Mouse (Mus musculus): ENCODE data around the gene Rpl7l1. TPM values are rescaled to one million over a fixed set of nuclear protein-coding genes. Genes with fewer than 3 reads are reported as not detected.
"Not testable (repeated sequence)": the region's sequence is repeated elsewhere in the genome, so short reads cannot be mapped to it uniquely, and the experiment has no call there.

Rpl7l1 gene
- polyA plus RNA-seq, 1 experiment from 2014 or later = 136 TPM

DNA sequence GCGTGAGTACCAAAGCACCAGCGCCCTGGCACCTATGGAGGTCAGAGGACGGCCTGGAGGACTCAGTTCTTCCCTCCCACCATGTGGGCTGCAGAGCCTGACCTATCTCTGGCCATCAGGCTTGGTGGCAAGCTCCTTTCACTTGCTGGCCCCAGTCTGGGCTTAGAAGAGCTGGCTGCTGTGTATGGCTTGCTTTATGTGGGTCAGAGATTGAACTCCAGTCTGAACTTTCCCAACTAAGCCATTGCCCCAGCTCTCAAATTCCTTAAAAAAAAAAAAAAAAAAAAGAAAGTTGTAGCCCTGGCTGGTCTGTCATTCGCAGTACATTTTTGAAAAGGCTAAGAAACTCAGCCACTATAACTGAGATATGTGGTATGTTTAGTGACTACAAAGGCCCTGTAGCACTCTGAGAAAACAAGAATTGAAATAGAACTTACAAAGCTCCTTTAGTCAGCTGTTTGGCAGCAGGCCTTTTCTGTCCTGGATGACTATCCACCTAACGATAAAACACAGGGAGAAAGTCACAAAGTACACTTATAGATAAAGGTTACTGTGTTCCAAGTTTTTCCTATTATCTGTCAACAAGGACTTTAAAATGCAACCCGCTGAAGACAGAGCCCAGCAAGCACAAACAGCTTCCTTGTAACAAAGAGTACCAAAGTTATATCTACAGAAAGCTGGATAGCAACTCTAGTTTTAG lies 26.8 kb upstream of the Rpl7l1 start:
- Histone ChIP-seq H3K4me3 (replicated peaks) (no peak overlapping the region), H3K4me1 (no peaks in the 10 kb centered on the region), H3K9ac (no peak overlapping the region), H3K9me3 (replicated peaks) (no peaks in the 10 kb centered on the region), H3K4me2 (replicated peaks) (no peak overlapping the region), H3K27ac (replicated peaks) (no peak overlapping the region), H3K36me3 (peaks cover 70% of the 10 kb centered on the region), H3K27me3 (no peaks in the 10 kb centered on the region)
- WGBS = 86% methylated on average over 6 of the region's 6 CpGs
- no peak for ATAC-seq (ENCODE audit: insufficient number of reproducible peaks, low FRiP score, low TSS enrichment, low read depth)

- WGBS = 82% methylated on average over 10 of the region's 10 CpGs
- H3K4me1 ChIP-seq = no peaks in the 10 kb centered on the region
- no peak overlapping the region for H3K4me3 ChIP-seq (replicated peaks)
- H3K9ac ChIP-seq = no peak overlapping the region
- H3K27ac ChIP-seq (replicated peaks) = no peak overlapping the region
- no peak for ATAC-seq (ENCODE audit: insufficient number of reproducible peaks, low FRiP score, low TSS enrichment, low read depth)
- H3K4me2 ChIP-seq (replicated peaks) = no peak overlapping the region
- H3K36me3 ChIP-seq = peaks cover 64% of the 10 kb centered on the region
- no peaks in the 10 kb centered on the region for H3K9me3 ChIP-seq (replicated peaks)
- H3K27me3 ChIP-seq = no peaks in the 10 kb centered on the region
These were observed 25.9 kb upstream of the Rpl7l1 start for GRCm38 (mm10) chr17:46808376-46808775.

DNA sequence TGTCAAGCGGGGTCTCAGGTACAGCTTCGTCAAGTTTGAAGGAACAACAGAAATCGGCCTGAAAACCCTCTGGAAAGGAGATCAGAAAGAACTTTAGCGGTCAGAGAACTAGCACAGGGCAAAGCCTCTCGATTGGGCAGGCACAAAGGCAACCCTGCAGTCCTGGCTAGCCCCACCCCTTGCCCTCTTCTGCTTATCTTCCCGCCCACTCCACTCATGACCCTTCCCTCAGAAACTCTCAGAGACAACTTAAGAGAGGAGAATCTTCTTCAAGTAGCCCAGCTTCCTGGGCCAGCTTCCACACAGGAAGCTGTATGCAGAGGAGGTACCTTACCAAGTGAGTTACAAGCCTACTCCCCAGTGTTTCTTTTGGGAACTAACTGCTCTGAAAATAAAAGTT lies 19.3 kb upstream of the Rpl7l1 start:
- Histone ChIP-seq H3K27me3 (no peaks in the 10 kb centered on the region), H3K36me3 (peaks cover 49% of the 10 kb centered on the region), H3K27ac (replicated peaks) (no peak overlapping the region), H3K4me2 (replicated peaks) (no peak overlapping the region), H3K4me1 (no peaks in the 10 kb centered on the region), H3K9me3 (replicated peaks) (no peaks in the 10 kb centered on the region), H3K4me3 (replicated peaks) (no peak overlapping the region), H3K9ac (no peak overlapping the region)
- no peak for ATAC-seq (ENCODE audit: insufficient number of reproducible peaks, low FRiP score, low TSS enrichment, low read depth)
- WGBS = 87% methylated on average over 6 of the region's 6 CpGs

GRCm38 (mm10) chr17:46799680-46800079 lies 17.2 kb upstream of the Rpl7l1 start:
- Histone ChIP-seq H3K27ac (replicated peaks) (no peak overlapping the region), H3K4me3 (replicated peaks) (no peak overlapping the region), H3K4me2 (replicated peaks) (no peak overlapping the region), H3K9ac (no peak overlapping the region), H3K9me3 (replicated peaks) (no peaks in the 10 kb centered on the region), H3K36me3 (peaks cover 34% of the 10 kb centered on the region), H3K27me3 (no peaks in the 10 kb centered on the region), H3K4me1 (no peaks in the 10 kb centered on the region)
- no peak for ATAC-seq (ENCODE audit: insufficient number of reproducible peaks, low FRiP score, low TSS enrichment, low read depth)
- WGBS = 67% methylated on average over 10 of the region's 10 CpGs

DNA sequence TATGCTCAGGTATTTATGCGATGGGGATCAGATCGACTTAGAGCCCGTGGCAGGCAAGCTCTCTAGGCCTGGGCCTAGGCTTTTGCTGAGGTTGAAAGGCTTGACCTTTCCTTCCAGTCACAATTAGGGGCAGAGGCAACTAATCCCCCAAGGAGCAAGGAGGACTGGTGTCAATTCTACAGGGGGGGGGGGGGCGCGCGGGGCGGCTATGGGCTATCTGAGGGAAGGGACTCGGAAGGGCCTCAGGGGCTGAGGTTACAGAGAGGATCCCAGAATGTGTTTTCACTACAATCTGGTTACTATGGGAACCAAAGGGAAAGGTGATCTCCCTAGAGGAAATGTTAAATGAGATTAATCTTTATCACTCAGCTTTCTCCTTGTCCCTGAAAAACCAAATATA lies 14.9 kb upstream of the Rpl7l1 start:
- Histone ChIP-seq H3K9me3 (replicated peaks) (no peaks in the 10 kb centered on the region), H3K4me3 (replicated peaks) (no peak overlapping the region), H3K4me1 (no peaks in the 10 kb centered on the region), H3K27me3 (no peaks in the 10 kb centered on the region), H3K4me2 (replicated peaks) (no peak overlapping the region), H3K9ac (no peak overlapping the region), H3K27ac (replicated peaks) (no peak overlapping the region), H3K36me3 (peaks cover 33% of the 10 kb centered on the region)
- WGBS = 23% methylated on average over 5 of the region's 8 CpGs
- no peak for ATAC-seq (ENCODE audit: insufficient number of reproducible peaks, low FRiP score, low TSS enrichment, low read depth)

GRCm38 (mm10) chr17:46796743-46797142 lies 14.3 kb upstream of the Rpl7l1 start:
- H3K27me3 ChIP-seq = no peaks in the 10 kb centered on the region
- no peak overlapping the region for H3K4me3 ChIP-seq (replicated peaks)
- H3K27ac ChIP-seq (replicated peaks) = no peak overlapping the region
- no peak overlapping the region for H3K4me2 ChIP-seq (replicated peaks)
- 66% methylated on average over 4 of the region's 4 CpGs for WGBS
- peaks cover 29% of the 10 kb centered on the region for H3K36me3 ChIP-seq
- no peaks in the 10 kb centered on the region for H3K4me1 ChIP-seq
- H3K9ac ChIP-seq = no peak overlapping the region
- no peaks in the 10 kb centered on the region for H3K9me3 ChIP-seq (replicated peaks)
- no peak for ATAC-seq (ENCODE audit: insufficient number of reproducible peaks, low FRiP score, low TSS enrichment, low read depth)

DNA sequence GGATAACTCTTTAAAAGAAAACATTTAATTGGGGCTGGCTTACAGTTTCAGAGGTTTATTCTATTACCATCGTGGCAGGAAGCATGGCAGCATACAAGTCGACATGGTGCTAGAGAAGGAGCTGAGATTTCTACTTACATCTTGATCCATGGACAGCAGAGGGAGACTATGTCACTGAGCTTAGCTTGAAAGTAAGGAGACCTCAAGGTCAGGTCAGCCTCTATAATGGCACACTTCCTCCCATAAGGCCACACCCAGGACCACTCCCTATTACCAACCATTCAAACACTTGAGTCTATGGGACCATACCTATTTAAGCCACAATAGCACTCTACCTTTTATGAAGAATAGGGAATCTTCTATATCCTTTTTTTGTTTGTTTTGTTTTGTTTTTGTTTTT lies 10.5 kb upstream of the Rpl7l1 start:
- Histone ChIP-seq H3K27ac (replicated peaks) (no peak overlapping the region), H3K4me2 (replicated peaks) (no peak overlapping the region), H3K27me3 (no peaks in the 10 kb centered on the region), H3K9me3 (replicated peaks) (no peaks in the 10 kb centered on the region), H3K36me3 (no peaks in the 10 kb centered on the region), H3K4me1 (no peaks in the 10 kb centered on the region), H3K9ac (no peak overlapping the region), H3K4me3 (replicated peaks) (no peak overlapping the region)
- no peak for ATAC-seq (ENCODE audit: insufficient number of reproducible peaks, low FRiP score, low TSS enrichment, low read depth)
- WGBS = 82% methylated on average over 2 of the region's 2 CpGs

GRCm38 (mm10) chr17:46787974-46788373 lies 5.5 kb upstream of the Rpl7l1 start:
- ATAC-seq (ENCODE audit: insufficient number of reproducible peaks, low FRiP score, low TSS enrichment, low read depth); H3K9me3 ChIP-seq (replicated peaks); H3K9ac ChIP-seq; H3K27ac ChIP-seq (replicated peaks); H3K4me1 ChIP-seq; H3K4me2 ChIP-seq (replicated peaks); H3K27me3 ChIP-seq; H3K36me3 ChIP-seq; H3K4me3 ChIP-seq (replicated peaks): not testable (repeated sequence)
- WGBS = 63% methylated on average over 2 of the region's 2 CpGs

DNA sequence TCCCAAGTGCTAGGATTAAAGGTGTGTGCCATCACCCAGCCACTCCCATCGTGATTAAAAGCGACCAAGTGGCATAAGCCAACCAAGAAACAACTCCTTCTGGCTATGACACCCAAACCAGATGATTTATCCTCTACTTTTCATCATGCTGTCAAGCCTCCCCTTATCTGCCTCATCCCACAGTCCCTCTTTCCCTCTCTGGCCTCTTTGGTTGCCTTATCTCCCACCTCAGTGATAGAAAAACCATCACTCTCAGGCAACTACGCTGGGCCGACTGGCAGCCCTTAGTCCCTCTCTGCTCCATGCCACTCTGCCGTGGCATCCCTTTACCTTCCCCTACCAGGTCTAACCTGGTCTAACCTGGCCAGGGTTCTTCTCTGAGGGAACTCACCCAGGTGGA lies 4.5 kb upstream of the Rpl7l1 start:
- no peaks in the 10 kb centered on the region for H3K4me1 ChIP-seq
- H3K9me3 ChIP-seq (replicated peaks) = no peaks in the 10 kb centered on the region
- 91% methylated on average over 5 of the region's 5 CpGs for WGBS

DNA sequence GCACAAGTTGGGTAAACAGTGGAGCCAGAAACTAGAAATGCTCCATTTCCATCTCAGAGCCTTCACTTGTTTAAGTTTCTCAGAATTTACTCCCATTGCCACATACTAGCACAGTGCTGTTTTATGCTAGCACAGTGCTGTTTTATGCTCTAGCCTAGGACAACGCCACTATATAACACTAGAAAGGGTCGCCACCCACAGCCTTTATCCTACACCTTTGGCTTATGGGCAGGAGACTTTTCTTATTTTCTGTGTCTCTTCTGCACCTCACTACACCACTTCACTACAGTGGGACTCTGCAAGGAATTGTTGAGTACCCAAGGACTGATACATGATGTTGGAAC lies 722 bp upstream of the Rpl7l1 start:
- Histone ChIP-seq H3K4me2 (replicated peaks) (peak overlapping the region; percentile 56; the same call in 1 of the 2 replicates), H3K27ac (replicated peaks) (peak overlapping the region; percentile 88), H3K9ac (no peak overlapping the region), H3K36me3 (peaks cover 25% of the 10 kb centered on the region), H3K4me1 (peaks cover 4% of the 10 kb centered on the region; the same call in 1 of the 2 replicates), H3K9me3 (replicated peaks) (no peaks in the 10 kb centered on the region), H3K27me3 (no peaks in the 10 kb centered on the region), H3K4me3 (replicated peaks) (peak overlapping the region; percentile 57)
- 82% methylated on average over 2 of the region's 2 CpGs for WGBS
- no peak for ATAC-seq (ENCODE audit: insufficient number of reproducible peaks, low FRiP score, low TSS enrichment, low read depth)

More for the DNA sequence above, 4.5 kb upstream of the Rpl7l1 start:
- Histone ChIP-seq H3K4me3 (replicated peaks) (no peak overlapping the region), H3K27me3 (no peaks in the 10 kb centered on the region), H3K27ac (replicated peaks) (no peak overlapping the region), H3K36me3 (no peaks in the 10 kb centered on the region), H3K4me2 (replicated peaks) (no peak overlapping the region), H3K9ac (no peak overlapping the region)
- ATAC-seq (ENCODE audit: insufficient number of reproducible peaks, low FRiP score, low TSS enrichment, low read depth) = no peak

GRCm38 (mm10) chr17:46781876-46782275 lies 596 bp downstream of the Rpl7l1 start:
- WGBS = 2% methylated on average over 11 of the region's 11 CpGs

DNA sequence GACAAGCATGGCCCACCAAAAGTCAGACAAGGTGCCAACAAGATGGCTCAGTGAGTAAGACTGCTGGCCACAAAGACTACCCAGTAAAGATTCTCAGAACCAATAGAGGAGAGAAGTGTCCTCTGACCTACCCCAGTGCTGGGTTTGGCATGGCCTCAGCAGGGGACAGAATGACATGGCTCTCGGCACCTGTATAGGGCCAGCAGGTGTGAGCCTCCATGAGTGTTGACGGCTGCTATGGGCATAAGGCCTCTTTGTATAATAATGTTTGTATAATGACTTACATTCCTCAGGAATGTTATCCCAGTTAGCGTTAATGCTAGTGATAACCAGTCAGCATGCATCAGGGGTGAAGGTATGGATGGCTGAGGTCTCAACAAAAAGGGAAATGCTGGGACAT lies 6.4 kb downstream of the Rpl7l1 start:
- H3K27ac ChIP-seq (replicated peaks) = no peak overlapping the region
- no peak overlapping the region for H3K4me3 ChIP-seq (replicated peaks)
- no peaks in the 10 kb centered on the region for H3K9me3 ChIP-seq (replicated peaks)
- WGBS = 83% methylated on average over 3 of the region's 3 CpGs
- peaks cover 13% of the 10 kb centered on the region for H3K4me1 ChIP-seq
- H3K27me3 ChIP-seq = no peaks in the 10 kb centered on the region
- no peak overlapping the region for H3K9ac ChIP-seq
- peaks cover 66% of the 10 kb centered on the region for H3K36me3 ChIP-seq
- no peak for ATAC-seq (ENCODE audit: insufficient number of reproducible peaks, low FRiP score, low TSS enrichment, low read depth)
- no peak overlapping the region for H3K4me2 ChIP-seq (replicated peaks)

More at GRCm38 (mm10) chr17:46781876-46782275, 596 bp downstream of the Rpl7l1 start:
- no peak for ATAC-seq (ENCODE audit: insufficient number of reproducible peaks, low FRiP score, low TSS enrichment, low read depth)
- Histone ChIP-seq H3K4me2 (replicated peaks) (peak overlapping the region; percentile 56), H3K9ac (peak overlapping the region; percentile 57), H3K27ac (replicated peaks) (peak overlapping the region; percentile 88), H3K4me1 (peaks cover 4% of the 10 kb centered on the region; the same call in 1 of the 2 replicates), H3K27me3 (no peaks in the 10 kb centered on the region), H3K4me3 (replicated peaks) (peak overlapping the region; percentile 57), H3K36me3 (peaks cover 38% of the 10 kb centered on the region), H3K9me3 (replicated peaks) (no peaks in the 10 kb centered on the region)
